Mouse (Mus musculus) cortical plate, adult 2 months (tissue): ENCODE data around the gene Nfasc.

Experiments
- CTCF ChIP-seq: fragments of 200-500 bp; IDR thresholded peaks from 2 replicates; pipeline ENCODE4 v1.5.1; 2011; ENCODE audit warnings: mild to moderate bottlenecking, control low read depth, low read length; ENCODE audit not compliant: insufficient read depth; ENCODE audit errors: extremely low read depth
- POLR2A ChIP-seq: fragments of 200-500 bp; IDR thresholded peaks from 2 replicates; pipeline ENCODE4 v1.6.1; 2011; ENCODE audit warnings: mild to moderate bottlenecking, low read length, control low read depth; ENCODE audit not compliant: insufficient read depth; ENCODE audit errors: extremely low read depth

DNA sequence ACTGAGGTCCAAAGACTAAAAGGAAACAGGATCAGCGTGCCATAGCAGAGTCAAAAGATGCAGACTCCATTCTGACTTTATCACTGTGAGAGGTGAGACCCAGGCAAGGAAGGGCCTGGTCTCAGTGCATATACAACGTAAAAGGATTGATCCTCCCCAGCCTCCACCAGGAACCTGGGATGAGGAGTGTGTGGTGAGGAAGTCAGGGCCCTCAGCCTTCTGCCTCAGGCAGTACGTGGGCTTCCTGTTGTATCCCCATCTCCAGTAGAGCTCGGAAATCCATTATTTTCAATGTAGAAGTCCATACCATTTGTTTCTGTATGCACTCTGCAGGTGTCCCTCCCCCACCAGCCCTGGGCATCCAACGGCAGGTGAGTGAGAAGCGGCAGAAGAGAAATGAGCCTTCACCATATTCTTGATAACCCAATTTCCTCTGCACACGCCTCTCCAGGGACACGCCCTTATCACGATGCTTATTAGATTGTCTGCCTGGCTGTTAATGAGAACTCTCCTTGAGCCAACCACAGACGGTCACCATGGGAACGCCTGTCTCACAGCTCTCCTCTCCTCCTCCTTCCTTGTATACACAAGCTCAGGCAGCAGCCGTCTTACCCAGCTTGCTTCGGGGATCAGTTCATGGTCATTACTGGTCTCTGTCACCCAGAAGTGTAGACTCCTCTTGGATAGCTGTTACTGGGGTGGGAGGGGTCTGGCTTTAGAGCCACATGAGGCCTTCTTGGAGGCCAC is 100.4 kb downstream of the Nfasc start:
- TF ChIP-seq CTCF: no peak
- TF ChIP-seq POLR2A: no peak
